Mouse (Mus musculus): Measurements from ENCODE around the gene Clip2.
"Not testable (repeated sequence)": the region's sequence is repeated elsewhere in the genome, so short reads cannot be mapped to it uniquely, and the experiment has no call there.

The Clip2 gene

DNA sequence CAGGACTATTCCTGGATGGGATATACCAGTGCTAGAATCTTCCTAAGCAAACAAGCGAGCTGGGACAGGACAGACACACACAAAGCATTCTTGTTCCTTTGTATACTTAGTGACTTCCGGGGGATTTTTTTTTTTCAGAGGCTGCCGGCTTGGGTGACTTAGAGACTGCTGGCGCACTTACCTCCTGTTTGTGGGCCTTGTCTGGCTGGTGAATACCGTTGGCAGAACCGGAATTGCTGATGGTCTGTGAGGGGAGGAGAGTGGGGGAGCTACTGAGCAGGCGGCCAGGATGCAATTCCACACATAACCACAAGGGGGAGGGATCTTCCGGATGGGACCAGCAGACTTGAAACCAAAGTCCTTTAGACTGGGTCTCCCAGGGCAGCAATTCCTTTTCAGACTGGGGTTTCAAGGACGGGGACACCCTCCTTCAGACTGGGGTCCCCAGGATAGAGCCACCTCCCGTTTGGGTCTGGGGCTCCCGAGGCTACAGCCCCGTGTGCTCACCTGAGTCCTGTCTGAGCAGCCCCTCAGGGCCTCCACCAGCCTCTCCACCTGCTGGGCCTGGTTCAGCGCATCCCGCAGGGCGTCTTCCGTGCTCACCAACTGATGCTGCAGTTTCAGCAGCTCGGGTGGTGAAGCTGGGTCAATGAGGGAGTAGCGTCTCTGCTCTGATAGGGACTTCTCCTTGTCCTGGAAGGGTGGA is 60.4 kb downstream of the Clip2 start:
- DNase-seq (ENCODE audit: extremely low spot score, low read depth, low spot score), result peak; percentile 72

DNA sequence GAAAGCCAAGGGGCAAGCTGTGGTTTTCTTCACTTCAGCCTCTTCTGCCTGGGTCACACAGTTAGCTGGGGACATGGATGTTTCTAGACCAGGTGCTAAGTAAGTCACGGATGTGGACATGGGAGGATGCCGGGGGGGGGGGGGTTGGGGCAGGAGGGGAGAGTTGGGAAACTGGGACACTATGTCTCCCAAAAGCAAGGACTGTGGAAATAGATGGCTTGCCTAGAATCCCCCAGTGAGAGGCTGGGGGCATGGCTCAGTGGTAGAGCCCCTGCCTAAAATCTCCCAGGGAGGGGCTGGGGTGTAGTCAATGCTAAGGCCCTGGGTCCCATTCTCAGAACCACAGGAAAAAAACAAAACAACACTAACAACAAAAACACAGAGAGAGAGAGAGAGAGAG is 61.0 kb downstream of the Clip2 start:
- DNase-seq (ENCODE audit: extremely low spot score, low read depth, low spot score), result no peak

DNA sequence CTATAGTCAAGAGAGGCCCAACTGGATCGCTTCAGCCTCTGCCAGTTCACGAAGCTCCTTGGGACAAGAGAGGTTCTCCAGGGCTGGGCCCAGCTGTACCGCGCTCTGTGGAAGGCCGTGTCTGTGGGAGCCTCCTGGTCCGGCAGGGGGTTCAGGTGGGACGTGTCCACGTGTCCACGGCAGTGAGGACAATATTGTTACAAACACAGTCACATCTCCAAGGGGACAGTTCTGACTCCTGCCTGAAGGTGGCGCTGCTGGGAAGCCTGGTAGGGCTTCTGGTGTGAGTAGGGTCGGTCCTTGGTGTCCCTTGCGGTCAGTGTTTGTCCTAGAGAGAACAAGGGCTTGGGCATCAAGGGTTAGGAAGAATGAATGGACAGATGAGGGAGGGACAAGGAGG is 61.8 kb downstream of the Clip2 start:
- no peak for DNase-seq (ENCODE audit: extremely low spot score, low read depth, low spot score)

DNA sequence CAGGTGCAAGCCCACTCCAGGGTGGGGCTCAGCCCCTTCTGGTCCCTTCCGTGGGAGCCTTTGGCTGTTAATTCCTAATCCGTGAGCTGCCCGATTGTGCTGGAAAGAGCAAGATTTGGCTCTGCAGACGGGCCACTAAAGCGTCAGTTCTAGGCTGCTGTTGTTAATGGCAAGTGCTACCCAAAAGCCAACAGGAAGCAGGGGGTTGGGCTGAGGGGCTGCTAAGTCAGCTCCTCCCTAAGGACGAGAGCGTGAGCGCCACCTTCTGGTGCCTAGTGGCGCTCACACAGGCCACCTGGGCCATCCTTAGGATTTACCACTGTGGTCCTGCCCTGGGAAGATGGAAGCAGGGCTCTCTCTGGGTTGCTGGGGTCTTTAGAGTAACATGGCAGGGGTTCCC is 62.7 kb downstream of the Clip2 start:
- DNase-seq (ENCODE audit: extremely low spot score, low read depth, low spot score), result peak; percentile 49

DNA sequence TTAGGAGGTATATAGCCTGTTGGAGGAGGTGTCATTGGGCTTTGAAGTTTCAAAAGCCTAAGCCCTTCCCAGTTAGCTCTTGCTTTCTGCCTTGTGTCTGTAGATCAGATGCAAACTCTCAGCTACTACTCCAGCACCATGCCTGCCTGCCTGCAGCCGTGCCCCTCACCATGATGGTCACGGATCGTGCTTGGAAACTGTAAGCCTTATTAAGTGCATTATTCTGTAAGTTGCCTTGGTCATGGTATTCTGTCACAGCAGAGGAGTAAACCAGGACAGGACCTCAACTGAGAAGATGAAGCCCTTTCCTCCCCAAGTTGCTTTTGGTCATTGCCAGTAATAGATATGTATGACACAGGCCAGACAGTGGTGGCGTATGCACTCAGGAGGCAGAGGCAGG is 63.6 kb downstream of the Clip2 start:
- DNase-seq (ENCODE audit: extremely low spot score, low read depth, low spot score), result no peak

DNA sequence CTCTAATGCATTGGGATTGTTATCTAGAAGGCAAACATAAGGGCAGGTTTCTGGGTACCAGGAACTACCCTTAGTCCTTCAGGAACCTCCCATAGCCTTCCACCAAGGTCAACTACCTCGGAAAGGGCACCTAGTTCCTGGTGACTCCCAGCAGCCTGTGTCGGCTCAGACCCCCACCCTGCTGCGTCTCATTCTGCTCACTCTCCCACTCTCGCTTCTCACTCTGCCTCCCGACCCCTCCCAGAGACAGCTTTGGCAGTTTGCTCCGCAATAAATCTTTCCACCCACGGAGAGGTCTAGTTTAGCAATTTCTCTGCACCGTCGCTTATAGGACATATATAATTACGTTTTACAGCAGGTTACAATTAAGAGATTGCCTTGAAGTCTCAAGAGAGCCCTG is 64.2 kb downstream of the Clip2 start:
- no peak for DNase-seq (ENCODE audit: extremely low spot score, low read depth, low spot score)

DNA sequence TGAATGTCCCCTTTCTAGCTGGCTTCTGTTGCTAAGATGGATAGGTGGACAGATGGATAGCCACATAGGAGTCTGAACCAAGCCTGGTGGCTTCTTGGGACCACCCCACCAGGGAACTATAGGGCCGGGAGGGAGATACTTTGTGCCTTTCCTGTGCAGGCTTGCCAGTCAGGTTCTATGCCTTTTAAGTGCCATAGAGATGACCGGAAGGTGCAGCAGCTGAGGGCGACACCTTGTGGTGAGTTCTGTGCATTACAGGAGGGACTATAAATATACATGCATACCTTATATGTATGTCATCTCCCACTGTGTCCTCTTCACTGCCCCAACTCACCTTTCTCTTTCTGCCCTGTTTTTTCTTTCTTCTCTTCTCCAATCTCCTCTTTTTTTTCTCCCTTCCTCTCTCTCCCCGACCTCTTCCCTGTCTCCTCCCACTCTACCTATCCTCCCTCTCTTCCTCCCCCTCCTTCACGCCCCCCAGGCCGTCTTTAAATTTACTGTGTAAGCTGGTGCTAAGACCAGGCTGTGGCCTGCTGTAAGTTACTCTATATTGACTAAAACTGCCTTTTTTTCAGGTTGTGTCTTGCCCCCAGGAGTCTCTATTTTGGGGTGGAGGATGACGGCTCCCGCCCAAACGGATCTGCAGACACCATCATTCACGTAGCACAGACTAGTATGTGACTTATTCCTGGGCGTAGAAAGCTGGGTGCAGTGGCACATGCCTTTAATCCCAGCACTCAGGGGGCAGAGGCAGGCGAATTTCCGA is 66.2 kb downstream of the Clip2 start:
- DNase-seq (ENCODE audit: extremely low spot score, low read depth, low spot score), result peak; percentile 86

DNA sequence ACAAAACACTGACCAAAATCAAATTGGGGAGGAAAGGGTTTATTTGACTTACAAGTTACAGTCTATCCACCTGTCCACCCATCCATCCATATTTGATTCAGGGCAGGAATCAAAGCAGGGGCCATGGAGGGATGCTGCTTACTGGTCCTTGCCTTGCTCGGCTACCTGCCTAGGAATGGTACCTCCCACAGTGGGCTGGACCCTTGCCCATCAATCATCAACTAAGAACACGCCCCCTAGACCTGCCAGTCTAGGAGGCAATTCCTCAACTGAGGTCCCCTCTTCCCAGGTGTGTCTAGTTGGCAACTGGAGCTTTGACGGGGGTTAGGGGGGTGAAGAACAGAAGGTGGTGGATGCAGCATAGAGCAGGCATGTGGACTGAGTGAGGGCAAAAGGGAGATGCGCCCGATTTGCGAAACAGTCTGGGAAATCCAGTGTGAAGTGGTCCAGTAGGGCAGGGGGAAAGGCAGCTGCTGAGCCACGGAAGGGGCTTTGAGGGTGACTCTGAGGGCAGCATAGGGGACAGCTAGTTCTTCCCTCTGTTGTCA is 67.0 kb downstream of the Clip2 start:
- no peak for DNase-seq (ENCODE audit: extremely low spot score, low read depth, low spot score)

DNA sequence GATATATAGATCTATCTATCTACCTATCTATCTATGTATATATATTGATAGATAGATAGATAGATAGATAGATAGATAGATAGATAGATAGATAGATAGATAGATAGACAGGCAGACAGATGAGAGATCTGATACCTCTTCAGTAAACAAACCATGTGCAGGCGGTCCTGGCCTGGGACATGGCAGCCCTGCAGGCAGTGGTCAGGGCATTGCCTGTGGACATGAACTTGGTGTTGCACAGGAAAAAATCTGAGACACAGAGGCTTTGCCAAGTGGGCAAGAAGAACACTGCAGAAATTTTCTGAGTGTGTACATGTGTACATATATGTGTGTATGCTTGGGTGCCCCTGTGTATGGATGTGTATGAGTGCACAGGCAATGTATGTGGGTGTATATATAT is 68.9 kb downstream of the Clip2 start:
- DNase-seq (ENCODE audit: extremely low spot score, low read depth, low spot score), result no peak

DNA sequence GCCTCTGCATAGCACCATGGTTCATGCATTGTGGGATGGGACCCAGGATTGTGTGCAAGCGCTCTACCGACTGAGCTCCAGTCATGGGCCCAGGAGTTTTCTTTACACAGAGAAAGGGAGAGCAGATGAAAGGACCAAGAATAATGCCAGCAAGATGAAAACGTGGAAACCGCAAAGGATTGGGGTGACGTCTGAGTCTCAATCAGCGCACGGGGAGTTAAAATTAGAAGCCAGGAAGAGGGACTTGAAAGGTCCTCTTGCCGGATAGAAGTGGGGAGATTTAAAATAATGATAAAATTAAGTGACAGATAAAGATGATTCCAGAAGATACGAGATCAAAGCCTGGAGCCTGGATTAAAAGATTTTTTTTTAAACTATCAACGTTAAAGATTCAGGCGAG is 69.9 kb downstream of the Clip2 start:
- DNase-seq (ENCODE audit: extremely low spot score, low read depth, low spot score), result no peak

DNA sequence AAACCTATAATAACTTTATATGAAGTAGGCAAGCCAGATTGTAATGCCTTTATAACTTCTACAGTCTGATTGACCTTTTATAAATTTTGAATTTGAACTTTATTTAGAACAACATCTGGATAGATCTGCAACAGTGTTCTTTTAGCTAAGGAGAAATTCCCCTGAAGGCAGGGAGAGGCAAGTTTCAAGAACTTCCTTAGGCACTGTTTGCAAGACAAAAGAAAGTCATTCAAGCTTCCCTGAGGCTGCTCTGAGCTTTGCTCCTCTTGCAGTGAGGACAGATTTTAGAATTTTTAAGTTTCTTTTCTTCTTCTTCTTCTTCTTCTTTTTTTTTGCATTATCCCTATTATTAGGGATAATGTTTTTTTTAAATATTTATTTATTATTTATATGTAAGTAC is 73.3 kb downstream of the Clip2 start:
- not testable (repeated sequence) for DNase-seq (ENCODE audit: extremely low spot score, low read depth, low spot score)

DNA sequence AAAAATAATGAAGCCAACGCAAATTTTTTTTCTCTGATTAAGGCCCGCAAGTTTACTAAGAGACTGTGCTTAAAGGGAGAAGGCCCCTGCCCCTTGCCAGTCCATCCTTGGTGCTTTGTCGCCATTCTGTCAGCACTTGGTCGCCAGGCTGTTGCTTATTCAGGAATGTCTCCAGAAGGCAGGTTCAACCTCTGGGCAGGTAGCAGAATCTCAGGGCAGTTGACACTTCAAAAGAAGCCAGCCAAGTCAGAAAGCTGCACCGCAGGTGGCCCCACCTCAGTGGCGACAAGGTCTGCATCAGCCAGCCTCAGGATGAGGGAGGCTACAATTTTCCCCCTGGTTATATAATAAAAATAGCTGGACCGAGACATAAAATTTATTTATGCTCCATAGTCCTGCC is 76.5 kb downstream of the Clip2 start:
- DNase-seq (ENCODE audit: extremely low spot score, low read depth, low spot score), result not testable (repeated sequence)

DNA sequence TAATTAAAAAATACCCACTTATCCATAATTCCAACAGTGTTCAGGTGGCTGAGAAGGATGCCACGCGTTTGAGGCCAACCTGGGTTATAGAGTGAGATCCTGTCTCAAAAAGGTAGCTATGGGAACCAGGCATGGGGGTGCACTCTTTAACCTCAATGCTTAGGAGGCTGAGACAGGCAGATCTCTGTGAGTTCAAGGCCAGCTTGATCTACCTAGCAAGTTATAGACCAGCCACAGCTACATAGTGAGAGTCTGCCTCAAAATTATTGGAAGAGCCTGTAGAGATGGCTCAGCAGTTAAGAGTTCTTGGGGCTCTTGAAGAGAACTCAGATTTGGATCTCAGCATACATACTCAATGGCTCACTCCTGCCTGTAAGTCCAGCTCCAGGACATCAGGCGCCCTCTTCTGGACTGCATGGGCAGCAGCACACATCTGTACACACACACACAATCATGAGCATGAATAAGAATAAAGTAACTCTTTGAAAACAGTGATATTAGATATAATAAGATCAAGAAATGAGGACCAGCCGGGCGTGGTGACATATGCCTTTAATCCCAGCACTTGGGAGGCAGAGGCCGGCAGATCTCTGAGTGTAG is 77.1 kb downstream of the Clip2 start:
- no peak for DNase-seq (ENCODE audit: extremely low spot score, low read depth, low spot score)

DNA sequence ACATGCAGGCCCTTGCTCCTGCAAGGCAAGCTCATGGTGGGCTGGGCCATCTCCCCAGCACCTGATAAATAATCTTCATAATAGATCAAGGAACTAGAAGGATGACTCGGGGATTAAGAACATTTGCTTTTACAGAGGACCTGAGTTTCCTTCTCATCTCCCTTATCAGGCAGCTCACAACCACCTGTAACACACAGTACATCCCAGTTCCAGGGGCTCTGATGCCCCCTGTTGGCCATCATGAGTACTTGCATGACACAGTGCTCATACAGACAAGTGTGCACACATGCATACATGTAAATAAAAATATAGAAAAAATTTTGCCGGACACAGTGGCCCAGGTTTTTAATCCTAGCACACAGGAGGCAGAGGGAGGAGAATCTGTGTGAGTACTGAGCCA is 78.3 kb downstream of the Clip2 start:
- no peak for DNase-seq (ENCODE audit: extremely low spot score, low read depth, low spot score)

DNA sequence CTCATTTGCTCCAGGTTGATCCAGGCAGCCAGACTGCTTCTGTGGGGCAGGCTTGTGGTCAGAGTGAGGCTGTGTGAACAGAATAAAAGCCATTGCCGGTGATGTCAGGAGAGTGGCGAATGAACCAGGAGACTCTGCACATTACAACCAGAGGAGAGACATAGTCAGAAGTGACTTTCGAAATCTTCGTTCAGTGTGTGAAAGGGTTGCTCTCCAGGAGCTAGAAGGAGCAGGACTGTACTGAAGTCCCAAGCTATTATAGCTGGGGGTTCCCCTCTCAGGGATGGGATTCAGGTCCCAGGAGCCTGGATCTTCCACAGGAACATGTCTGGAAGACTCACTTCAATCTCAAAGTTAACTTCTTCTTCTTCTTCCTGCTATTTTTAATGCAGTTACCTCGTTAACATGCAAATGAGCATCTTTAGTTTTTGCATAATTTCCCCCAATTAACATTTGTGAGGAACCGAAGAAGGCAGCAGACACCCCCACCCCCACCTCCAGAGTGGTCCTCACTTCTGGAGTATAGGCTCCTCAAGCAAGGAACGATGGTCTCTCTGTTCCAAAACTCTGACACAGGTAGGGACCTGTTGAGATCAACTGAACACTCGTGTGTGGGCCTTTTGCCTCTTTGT is 81.6 kb downstream of the Clip2 start:
- DNase-seq (ENCODE audit: extremely low spot score, low read depth, low spot score), result no peak

DNA sequence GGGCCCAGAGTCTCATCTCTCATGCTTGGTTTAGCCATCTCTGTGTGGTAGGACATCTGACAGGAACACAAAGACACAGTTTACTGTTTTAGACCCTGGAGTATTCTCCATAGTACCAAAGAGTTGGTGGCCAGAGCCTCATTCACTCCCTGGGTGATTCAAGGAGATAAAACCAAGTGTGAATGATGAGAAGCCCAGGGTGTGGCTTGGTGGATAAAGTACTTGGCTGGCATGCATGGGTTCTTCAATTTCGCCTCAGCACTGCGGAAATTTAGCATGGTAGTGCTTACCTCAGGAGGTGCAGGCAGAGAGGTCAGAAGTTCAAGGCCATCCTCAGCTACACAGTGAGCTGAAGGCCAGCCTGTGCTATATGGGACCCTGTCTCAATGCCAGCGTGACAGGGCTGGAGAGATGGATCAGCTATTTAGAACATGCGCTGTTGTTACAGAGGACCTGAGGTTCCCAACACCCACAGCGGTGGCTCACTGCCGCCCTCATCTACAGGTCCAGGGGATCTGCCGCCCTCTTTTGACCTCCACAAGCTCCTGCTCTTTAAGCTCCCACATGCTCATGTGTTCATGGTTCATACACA is 82.6 kb downstream of the Clip2 start:
- DNase-seq (ENCODE audit: extremely low spot score, low read depth, low spot score), result no peak

DNA sequence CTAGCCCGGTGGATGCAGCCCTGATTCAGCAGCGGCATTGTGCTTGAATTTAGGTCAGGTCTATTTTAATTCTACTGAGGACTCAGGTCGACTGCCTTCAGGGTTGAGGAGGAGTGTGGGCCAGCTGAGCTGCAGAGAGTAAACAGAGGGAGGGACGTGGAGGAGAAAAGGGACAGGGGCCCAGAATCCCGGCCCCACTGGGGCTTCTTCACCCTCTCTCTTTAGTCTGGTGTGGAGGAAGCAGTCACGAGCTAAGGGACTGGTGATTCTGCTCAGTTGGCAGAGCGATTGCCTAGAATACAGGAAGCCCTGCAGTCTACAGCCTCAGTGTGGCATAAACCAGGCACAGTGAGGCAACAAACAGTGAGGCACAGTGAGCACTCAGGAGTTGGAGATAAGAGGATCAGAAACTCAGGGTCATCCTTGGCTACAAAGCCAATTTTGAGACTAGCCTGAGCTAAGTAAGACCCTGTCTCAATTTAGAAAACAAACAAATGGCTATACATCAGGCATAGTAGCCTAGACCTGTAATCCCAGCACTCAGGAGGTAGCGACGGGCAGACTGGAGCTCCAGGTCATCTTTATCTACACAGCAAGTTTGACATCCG is 84.0 kb downstream of the Clip2 start:
- DNase-seq (ENCODE audit: extremely low spot score, low read depth, low spot score), result no peak

DNA sequence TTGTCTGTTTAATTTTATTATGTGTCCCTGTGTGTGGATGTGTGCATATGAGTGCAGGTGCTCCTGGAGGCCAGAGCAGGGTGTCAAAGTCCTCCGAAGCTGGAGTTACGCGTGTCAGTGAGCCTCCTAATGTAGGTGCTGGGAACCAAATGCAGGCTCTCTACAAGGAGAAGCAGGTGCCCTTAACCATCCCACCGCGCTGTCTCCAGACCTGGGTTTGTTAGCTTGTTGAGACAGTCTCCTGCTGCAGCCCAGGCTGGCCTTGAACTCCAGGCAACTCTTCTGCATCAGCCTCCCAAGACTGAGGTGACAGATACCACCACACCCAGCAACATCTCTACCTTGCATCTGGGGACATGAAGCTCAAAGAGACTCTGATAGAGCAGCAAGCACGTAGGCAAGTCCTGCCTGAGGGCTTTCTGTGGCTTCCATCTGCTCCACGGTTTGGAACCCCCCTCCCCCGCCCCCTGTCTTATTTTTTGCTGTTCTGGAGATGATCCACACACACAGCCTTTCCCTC is 85.1 kb downstream of the Clip2 start:
- no peak for DNase-seq (ENCODE audit: extremely low spot score, low read depth, low spot score)

DNA sequence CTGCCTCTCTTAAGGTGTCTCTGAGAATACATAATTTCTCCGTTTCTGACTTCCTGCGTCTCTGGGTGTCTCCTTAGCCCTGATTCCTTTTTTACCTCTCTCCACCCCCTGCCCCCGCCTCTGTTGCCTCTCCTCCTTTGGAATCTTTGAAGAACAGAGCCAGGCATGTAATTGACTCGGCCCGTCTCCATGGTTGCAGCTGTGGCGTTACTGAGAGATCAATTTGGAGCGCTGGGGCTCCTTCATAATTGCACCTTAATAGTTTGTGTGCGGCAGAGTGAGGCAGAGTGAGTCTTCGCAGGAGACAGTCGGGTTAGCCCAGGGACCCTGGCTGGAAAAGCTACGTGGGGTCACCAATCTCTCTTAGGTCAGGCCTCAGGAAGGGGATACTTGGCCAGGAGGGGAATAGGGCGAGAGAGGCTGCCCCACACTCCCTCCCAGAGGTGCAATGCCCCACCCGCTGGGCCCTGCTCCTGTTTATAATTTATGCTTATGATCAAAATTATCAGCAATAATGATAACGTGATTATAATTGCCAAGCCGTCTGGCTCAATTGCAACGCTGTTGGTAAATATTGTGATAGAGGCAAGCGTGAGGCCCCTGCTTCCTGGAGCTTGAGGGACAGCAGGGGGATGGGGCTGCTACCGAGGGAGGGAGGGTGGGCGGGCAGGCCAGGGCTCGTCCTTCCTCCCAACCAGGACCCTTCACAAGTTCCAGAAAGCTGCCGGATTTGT is 85.8 kb downstream of the Clip2 start:
- DNase-seq (ENCODE audit: extremely low spot score, low read depth, low spot score), result no peak

DNA sequence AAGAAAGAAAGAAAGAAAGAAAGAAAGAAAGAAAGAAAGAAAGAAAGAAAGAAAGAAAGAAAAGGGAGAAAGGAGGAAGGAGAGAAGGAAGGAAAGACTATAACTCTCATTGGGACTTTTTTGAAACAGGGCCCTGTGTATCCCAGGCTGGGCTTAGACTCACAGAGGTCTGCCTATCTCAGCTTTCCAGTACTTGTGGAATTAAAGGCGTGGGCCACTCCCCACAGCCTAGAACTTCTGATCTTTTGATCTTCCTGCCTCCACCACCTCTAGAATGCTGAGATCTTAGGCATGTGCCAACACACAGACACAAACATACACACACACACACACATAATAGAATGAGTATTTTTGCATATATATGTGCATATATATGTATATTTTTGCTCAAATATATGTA is 87.0 kb downstream of the Clip2 start:
- no peak for DNase-seq (ENCODE audit: extremely low spot score, low read depth, low spot score)

Measured in hindlimb bud, embryonic 11.5 days (tissue).